Mouse (Mus musculus): ENCODE results near the gene Slc39a10.

Gene Slc39a10

GRCm38 (mm10) chr1:46892752-46893151 lies at the start of gene Slc39a10:
TSS of gene Slc39a10 (minus strand) at chr1:46892852.
- DNase-seq = no peak

GRCm38 (mm10) chr1:46939295-46939694 lies 46.6 kb upstream of the Slc39a10 start:
- DNase-seq = no peak

- DNase-seq = no peak
Observed at GRCm38 (mm10) chr1:46937641-46938040, 45.0 kb upstream of the Slc39a10 start.

GRCm38 (mm10) chr1:46927104-46927503 lies 34.5 kb upstream of the Slc39a10 start:
- no peak for DNase-seq

GRCm38 (mm10) chr1:46926239-46926638 lies 33.6 kb upstream of the Slc39a10 start:
- no peak for DNase-seq

GRCm38 (mm10) chr1:46924992-46925391 lies 32.3 kb upstream of the Slc39a10 start:
- no peak for DNase-seq

- no peak for DNase-seq
Observed at GRCm38 (mm10) chr1:46922904-46923303, 30.3 kb upstream of the Slc39a10 start.

- DNase-seq = no peak
Observed at GRCm38 (mm10) chr1:46921630-46922029, 29.0 kb upstream of the Slc39a10 start.

- DNase-seq = no peak
Observed at GRCm38 (mm10) chr1:46916237-46916636, 23.6 kb upstream of the Slc39a10 start.

- DNase-seq = no peak
Observed at GRCm38 (mm10) chr1:46914349-46914748, 21.7 kb upstream of the Slc39a10 start.

GRCm38 (mm10) chr1:46912506-46913156 lies 20.0 kb upstream of the Slc39a10 start:
- DNase-seq = no peak

GRCm38 (mm10) chr1:46910154-46910553 lies 17.5 kb upstream of the Slc39a10 start:
- DNase-seq = no peak

- DNase-seq = no peak
Observed at GRCm38 (mm10) chr1:46905706-46906105, 13.1 kb upstream of the Slc39a10 start.

GRCm38 (mm10) chr1:46902102-46902683 lies 9.5 kb upstream of the Slc39a10 start:
- no peak for DNase-seq

- no peak for DNase-seq
Observed at GRCm38 (mm10) chr1:46894281-46894842, 1.7 kb upstream of the Slc39a10 start.

- DNase-seq = no peak
Observed at GRCm38 (mm10) chr1:46888726-46889125, 3.9 kb downstream of the Slc39a10 start.

- no peak for DNase-seq
Observed at GRCm38 (mm10) chr1:46888324-46888723, 4.3 kb downstream of the Slc39a10 start.

GRCm38 (mm10) chr1:46887908-46888307 lies 4.7 kb downstream of the Slc39a10 start:
- DNase-seq = peak; percentile 8

GRCm38 (mm10) chr1:46886091-46886490 lies 6.6 kb downstream of the Slc39a10 start:
- DNase-seq = no peak

- no peak for DNase-seq
Observed at GRCm38 (mm10) chr1:46885231-46885630, 7.4 kb downstream of the Slc39a10 start.

- no peak for DNase-seq
Observed at GRCm38 (mm10) chr1:46879951-46880350, 12.7 kb downstream of the Slc39a10 start.

GRCm38 (mm10) chr1:46873770-46874169 lies 18.9 kb downstream of the Slc39a10 start:
- DNase-seq = no peak

- no peak for DNase-seq
Observed at GRCm38 (mm10) chr1:46869788-46870187, 22.9 kb downstream of the Slc39a10 start.

GRCm38 (mm10) chr1:46864175-46864885 lies 28.3 kb downstream of the Slc39a10 start:
- DNase-seq = no peak
